Mouse (Mus musculus): ENCODE data around the gene Hibadh. TPM values are rescaled to one million over a fixed set of nuclear protein-coding genes. Genes with fewer than 3 reads are reported as not detected.
A peak's percentile ranks its signal among the peaks of the same experiment; 100 is the strongest.

Hibadh gene
- total RNA-seq, 2 experiments from 2014 or later: 82.3 to 104 TPM

DNA sequence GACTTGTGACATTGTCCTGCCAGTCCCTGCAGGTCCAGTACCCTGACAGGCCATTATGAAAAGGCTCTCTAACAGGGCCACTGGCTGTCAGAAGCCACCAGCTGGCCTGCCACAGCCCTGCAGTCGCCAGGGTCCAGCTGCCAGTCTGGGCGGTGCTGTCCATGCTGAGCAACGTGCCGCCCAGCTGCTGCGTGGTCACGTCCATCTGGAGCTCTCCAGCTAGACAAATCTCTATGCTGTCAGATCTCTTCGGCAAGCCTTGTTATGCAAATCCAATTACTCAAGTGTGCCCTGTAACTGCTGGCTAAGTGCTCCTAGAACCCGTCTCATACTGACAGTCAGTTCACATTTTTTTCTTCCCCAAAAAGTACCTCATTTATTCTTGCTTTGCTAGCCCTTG is 55.8 kb downstream of the Hibadh start:
- intact Hi-C loops (cut with DNase I; ENCODE audit: low total_unique reads): no loop called here
- peak; percentile 77 for DNase-seq

GRCm38 (mm10) chr6:52581081-52581480 is 59.1 kb downstream of the Hibadh start:
- no peak for DNase-seq
- intact Hi-C loops (cut with DNase I; ENCODE audit: low total_unique reads): no loop called here

DNA sequence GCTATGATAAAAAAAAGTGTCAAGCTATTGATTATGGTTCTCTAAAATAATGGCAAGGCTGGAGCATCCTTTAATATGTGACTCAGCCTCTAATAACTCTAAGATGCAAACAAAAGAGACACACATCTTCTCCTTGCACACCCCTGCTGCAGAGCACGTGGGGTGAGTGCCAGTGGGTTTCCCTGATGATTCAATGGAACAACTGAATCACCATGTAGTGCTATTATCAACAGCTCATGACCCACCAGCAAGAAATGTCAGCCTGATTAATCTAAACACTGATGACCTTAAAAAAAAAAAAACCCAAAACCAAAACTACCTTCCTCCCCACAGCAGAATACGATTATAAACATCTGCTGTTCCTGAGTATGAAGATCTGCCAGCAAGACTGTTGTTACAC is 61.9 kb downstream of the Hibadh start:
- no peak for DNase-seq
- intact Hi-C loops (cut with DNase I; ENCODE audit: low total_unique reads): no loop called here

DNA sequence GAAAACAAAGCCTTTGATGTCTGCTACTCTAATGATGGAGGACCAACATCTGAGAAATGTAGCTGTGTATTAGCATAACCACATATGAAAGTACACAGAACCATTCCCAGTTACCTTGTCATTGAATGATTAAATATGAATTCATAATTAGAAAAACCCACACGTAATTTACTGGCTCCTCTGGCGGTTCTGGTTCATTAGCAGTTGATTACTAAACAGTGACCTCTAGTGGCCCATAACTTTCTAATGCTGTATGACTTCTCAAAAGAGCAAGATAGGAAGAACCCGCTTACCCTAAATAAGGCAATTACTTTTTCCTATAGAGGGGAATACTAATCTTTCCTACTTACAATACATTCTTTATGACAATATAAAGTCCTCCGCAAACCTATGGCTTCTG is 62.9 kb downstream of the Hibadh start:
- no peak for DNase-seq
- intact Hi-C loops (cut with DNase I; ENCODE audit: low total_unique reads): no loop called here

DNA sequence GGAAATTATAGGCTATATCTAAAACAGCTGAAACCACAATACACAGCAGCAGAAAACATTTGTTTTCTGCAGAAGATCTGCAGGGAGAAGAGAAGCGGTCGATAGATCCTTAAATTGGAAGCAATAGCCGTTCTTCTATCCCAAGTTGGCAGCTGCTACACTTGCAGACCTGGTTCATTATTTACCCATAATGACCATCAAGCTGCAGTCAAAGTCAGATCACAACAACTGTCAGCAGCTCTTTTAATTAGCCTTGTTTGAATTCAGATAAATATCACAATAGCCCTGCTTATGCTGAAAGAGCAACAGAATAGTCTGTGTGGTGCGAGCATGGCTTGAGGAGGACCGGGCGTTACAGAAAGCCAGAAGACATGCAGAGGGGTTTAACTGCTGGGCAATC is 71.5 kb downstream of the Hibadh start:
- intact Hi-C loops (cut with DNase I; ENCODE audit: low total_unique reads): no loop called here
- DNase-seq: no peak

DNA sequence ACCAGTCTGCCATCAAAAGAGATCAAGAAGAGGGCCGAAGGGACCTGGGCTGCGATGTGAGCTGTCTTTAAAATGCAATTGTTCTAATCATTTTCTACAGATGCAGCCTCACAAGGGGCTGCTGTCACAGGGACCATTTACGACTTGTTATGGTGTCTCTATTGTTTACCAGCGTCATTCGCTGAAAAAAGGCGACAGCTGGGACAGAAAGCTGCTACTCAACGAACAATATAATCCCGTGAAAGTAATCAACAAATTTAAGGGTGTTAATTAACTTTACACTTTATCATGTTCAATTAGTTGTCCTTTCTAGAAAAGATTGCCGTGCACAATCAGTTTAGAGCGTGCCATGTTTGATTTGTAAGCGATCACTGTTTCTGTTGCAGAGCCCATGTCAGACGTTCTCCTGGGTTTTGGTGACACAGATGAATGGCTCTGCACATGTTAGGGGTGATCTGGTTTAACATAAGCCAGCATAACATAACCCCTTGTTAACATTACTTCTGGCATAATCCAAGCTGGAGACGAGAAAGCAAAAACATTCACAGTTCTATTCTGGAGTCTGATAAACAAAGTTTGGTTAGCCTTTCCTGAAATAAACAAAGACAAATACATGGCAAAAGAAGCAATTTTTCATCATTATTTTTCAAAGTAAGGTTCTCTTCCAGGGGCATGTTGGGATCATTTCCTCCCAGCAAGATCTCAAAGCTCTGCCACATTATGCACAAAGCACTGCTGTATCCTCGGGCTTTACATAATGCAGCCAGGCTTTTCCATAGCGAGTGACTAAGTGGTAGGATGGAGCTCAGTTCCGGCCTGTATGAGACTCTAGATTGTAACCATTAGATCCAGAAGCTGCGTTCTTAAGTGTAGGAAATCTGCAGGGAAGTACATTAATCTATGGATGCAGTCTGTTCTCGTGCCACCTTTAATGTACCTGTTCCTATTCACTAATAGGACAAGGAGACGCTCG is 72.6 kb downstream of the Hibadh start:
- intact Hi-C loops (cut with DNase I; ENCODE audit: low total_unique reads): no loop called here
- DNase-seq: no peak

- intact Hi-C loops (cut with DNase I; ENCODE audit: low total_unique reads): no loop called here
- no peak for DNase-seq
Observed at GRCm38 (mm10) chr6:52565210-52565609, 75.0 kb downstream of the Hibadh start.

DNA sequence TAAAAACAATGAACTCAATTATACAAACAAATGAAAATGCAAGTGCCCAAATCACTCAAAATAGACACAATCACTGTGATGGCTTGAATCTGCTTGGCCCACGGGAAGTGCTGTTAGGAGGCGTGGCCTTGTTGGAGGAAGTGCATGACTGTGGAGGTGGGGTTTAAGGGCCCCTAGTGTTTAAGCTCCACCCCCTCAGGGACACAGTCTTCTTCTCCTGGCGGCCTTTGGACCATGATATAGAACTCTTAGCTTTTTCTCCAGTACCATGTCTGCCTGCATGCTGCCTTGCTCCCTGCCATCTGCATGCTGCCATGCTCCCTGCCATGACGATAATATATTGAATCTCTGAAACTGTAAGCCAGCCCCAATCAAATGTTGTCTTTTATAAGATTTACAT is 77.2 kb downstream of the Hibadh start:
- DNase-seq: no peak
- intact Hi-C loops (cut with DNase I; ENCODE audit: low total_unique reads): no loop called here

DNA sequence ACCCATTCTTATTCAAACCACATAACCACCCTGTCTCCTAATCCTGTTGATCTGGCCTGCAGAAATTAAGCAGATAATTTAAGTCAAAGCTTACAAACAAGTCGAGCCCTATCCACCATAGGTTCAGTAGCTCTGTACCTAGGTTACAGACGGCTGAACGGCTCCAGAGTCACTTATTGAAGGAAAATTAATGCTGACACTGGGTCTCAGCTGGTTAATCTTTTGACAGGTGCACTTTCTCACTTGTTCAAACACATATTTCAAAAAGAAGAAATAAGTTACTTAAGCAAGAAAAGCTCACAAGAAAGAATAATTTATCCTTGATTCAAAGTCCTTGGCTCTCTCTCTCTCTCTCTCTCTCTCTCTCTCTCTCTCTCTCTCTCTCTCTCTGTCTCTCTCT is 81.1 kb downstream of the Hibadh start:
- intact Hi-C loops (cut with DNase I; ENCODE audit: low total_unique reads): no loop called here
- no peak for DNase-seq

DNA sequence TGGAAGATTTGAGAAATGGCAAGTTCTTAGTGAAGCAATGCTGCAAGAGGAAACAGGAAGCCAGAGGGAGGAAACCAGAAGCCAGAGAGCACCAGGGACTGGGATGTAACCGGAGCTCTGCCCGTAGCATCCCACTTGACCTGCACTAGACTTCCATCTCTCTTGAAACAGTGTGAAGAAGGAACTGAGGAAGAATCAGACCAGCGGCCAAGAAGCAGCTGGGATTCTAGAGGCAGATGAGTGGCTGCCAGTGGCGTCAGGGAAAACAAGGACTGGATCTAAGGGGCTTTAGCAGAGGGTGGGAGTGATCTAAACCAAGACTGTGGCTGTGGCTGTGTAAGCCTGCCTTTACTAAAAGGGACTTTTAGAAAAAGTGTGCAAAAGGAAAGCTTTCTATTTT is 95.8 kb downstream of the Hibadh start:
- intact Hi-C loops (cut with DNase I; ENCODE audit: low total_unique reads): no loop called here
- DNase-seq: peak; percentile 19

DNA sequence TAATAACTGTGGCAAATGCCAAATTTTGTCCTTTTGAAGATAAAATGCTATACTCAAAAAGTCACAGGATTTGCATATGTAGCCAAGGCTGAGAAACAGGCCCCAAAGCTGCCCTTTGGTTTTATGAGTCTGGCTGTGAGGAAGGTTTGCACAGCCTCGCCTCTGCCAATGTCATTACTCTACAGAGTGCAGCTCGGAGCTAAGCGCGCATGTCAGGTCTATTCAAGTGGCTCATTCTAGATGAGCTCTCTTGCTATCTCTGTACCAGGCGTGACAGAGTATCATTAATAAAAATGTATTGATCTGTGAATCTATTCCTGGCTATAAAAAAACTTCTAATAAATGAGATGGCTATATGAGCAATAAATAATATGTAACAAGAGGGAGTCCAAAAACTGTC is 97.7 kb downstream of the Hibadh start:
- DNase-seq: no peak
- intact Hi-C loops (cut with DNase I; ENCODE audit: low total_unique reads): no loop called here

- no peak for DNase-seq
- intact Hi-C loops (cut with DNase I; ENCODE audit: low total_unique reads): no loop called here
Observed at GRCm38 (mm10) chr6:52539911-52540310, 100.3 kb downstream of the Hibadh start.

DNA sequence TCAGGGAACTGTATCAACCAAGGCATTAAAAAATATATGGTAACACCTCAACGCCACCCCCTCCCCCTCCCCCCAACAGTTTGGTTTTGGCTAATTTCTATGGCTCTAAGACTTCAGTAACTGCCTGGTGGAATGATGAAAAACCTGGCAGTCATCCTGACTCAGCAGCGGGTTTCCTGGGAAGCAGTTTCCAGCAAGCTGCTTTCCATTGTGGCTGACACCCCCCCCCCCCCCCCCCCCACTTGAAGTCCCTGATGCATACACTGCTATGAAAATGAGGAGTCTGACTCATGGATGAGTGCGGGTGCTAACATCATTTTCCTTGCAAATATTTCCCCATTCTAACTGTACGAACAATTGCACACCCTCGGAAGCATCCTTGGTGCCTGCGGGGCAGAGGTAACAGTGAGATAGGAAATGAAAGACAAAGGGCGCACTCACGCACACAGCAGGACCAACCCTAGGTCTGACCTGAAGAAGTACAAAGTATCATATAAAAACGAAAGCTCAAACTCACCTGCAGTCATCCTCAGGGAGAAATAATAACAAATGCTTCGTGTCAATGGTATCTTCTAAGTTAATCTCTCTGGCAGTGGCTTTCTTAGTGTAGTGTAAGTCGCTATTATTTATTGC is 105.0 kb downstream of the Hibadh start:
- intact Hi-C loops (cut with DNase I; ENCODE audit: low total_unique reads): no loop called here

GRCm38 (mm10) chr6:52532144-52532492 is 108.1 kb downstream of the Hibadh start:
- peak; percentile 17 for DNase-seq
- intact Hi-C loops (cut with DNase I; ENCODE audit: low total_unique reads): no loop called here

More for the DNA sequence above, 105.0 kb downstream of the Hibadh start:
- DNase-seq: no peak

GRCm38 (mm10) chr6:52531366-52532143 is 108.6 kb downstream of the Hibadh start:
- DNase-seq: peak; percentile 10
- intact Hi-C loops (cut with DNase I; ENCODE audit: low total_unique reads): no loop called here

DNA sequence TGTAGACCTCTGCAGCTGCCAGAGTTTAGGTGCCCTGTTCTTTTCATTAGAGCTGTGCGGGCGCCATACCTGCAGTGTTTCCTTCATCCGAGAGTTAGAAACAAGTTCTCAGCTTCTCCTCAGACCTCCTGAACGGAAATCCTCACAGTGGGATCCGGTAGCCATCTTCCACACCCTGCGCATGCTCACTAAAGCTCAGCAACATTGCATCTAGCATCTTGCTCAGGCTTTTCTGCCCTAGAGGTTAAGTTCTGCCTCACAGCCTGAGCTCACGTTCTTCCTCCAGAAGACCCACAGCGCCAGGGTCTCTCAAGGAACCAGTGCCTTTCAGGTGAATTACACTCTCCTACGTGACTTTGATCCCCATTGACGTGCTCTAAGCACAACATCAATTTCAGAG is 109.3 kb downstream of the Hibadh start:
- no peak for DNase-seq
- intact Hi-C loops (cut with DNase I; ENCODE audit: low total_unique reads): no loop called here

- intact Hi-C loops (cut with DNase I; ENCODE audit: low total_unique reads): no loop called here
Observed at GRCm38 (mm10) chr6:52524226-52524625, 116.0 kb downstream of the Hibadh start.

DNA sequence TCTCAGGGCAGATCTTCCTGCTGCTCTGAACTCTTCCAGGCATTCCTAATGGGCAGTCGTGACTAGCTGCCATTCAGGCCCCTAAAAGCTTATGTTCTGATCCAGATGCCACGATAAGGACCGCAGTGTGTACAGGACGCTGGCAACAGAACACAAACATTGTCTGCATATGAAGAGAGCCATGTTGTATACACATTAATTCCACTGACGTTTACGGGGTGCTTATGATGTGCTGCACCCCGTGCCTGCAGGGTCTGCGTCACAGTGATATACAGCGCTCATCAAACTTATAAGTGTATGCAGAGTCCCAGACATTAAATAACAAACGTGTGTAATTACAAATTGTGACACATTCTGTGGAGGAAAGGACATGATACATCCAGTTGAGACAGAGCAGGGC is 121.5 kb downstream of the Hibadh start:
- intact Hi-C loops (cut with DNase I; ENCODE audit: low total_unique reads): no loop called here
- no peak for DNase-seq

More at GRCm38 (mm10) chr6:52524226-52524625, 116.0 kb downstream of the Hibadh start:
- DNase-seq: no peak

DNA sequence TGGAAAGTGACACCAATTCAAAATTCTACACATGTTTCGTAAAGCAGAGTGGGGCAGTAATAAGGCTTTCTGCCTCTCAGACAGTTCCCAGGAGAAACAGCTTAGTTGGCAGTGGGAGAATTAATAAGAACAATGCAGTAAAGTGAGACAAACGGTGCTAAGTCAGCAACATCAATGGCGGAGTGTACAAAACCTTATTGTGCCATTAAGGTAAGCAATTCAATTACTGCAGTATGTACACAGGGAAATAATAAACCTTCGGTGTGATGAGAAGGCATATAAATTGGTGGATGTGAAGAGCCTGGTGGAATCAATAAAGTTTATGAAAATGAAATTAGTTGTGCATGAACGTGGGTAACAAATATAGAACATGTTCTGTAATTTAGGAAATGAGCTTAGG is 122.9 kb downstream of the Hibadh start:
- intact Hi-C loops (cut with DNase I; ENCODE audit: low total_unique reads): no loop called here
- no peak for DNase-seq

DNA sequence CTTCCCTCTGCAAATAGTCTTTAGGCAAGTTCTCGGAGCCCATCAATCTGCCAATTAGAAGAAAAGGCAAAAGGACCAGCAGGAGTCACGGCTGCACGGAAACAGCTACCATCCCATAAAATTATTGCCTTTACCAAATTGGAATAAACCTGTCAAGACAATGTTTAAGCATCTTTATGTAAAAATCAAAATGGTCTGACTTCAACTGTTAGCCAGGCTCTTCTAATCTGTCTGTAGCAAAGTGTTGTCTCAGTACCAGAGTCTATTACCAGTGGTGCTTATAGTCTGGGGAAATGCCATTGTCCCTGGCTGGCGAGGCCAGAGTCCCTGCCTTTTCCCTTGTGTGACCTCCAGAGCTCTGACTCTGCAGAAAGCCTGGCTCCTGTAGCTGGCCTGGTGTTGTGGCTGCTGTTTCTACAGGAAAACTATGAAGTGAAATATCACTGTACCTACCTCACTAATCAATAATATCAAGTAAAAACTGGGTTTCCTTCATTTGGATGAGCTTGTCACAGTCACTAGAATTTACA is 126.2 kb downstream of the Hibadh start:
- intact Hi-C loops (cut with DNase I; ENCODE audit: low total_unique reads): no loop called here
- no peak for DNase-seq
